Mouse (Mus musculus) olfactory bulb, adult 2 months (tissue): ENCODE results near the gene Klhl29.

Source experiments
- CTCF ChIP-seq: fragments of 200-500 bp; IDR thresholded peaks from 2 replicates; pipeline ENCODE4 v1.5.1; 2012; ENCODE audit warnings: low read depth, mild to moderate bottlenecking, low read length, moderate library complexity; ENCODE audit not compliant: insufficient read depth
- POLR2A ChIP-seq: fragments of 200-500 bp; IDR thresholded peaks from 2 replicates; pipeline ENCODE4 v1.6.1; 2012; ENCODE audit warnings: mild to moderate bottlenecking, low read depth, low read length, moderate library complexity; ENCODE audit not compliant: insufficient read depth

- TF ChIP-seq CTCF (no peak), POLR2A (no peak)
These were observed 38.5 kb upstream of the Klhl29 start for GRCm38 (mm10) chr12:5413976-5414375.
